Mouse (Mus musculus) small intestine, adult 2 months (tissue): ENCODE measurements around the gene Drosha. TPM values are rescaled to one million over a fixed set of nuclear protein-coding genes. Genes with fewer than 3 reads are reported as not detected.
"Not testable (repeated sequence)": the region's sequence is repeated elsewhere in the genome, so short reads cannot be mapped to it uniquely, and the experiment has no call there.

Experiments used
- H3K27ac ChIP-seq: fragments of 200-500 bp; 2 replicates; pipeline ENCODE4 v1.5.1; 2012; ENCODE audit warnings: low read depth, low read length, control low read depth, inconsistent platforms; ENCODE audit not compliant: insufficient read depth
- H3K27me3 ChIP-seq: fragments of 200-500 bp; 2 replicates; pipeline ENCODE4 v1.6.1; 2012; ENCODE audit warnings: mild to moderate bottlenecking, moderate library complexity, low read length, inconsistent platforms; ENCODE audit not compliant: control insufficient read depth, insufficient read depth
- H3K36me3 ChIP-seq: fragments of 200-500 bp; 2 replicates; pipeline ENCODE4 v1.6.1; 2012; ENCODE audit warnings: mild to moderate bottlenecking, low read length, control low read depth, inconsistent platforms; ENCODE audit not compliant: control insufficient read depth, insufficient read depth
- H3K4me1 ChIP-seq: fragments of 200-500 bp; 2 replicates; pipeline ENCODE4 v1.6.1; 2012; ENCODE audit warnings: low read length, inconsistent platforms, mixed read lengths; ENCODE audit not compliant: control insufficient read depth, insufficient read depth, insufficient read length
- H3K4me3 ChIP-seq: fragments of 200-500 bp; 2 replicates; pipeline ENCODE4 v1.5.1; 2012; ENCODE audit warnings: low read depth, mild to moderate bottlenecking, control low read depth, inconsistent platforms, low read length, moderate library complexity
- CTCF ChIP-seq: fragments of 200-500 bp; IDR thresholded peaks from 2 replicates; pipeline ENCODE4 v1.5.1; 2012; ENCODE audit warnings: low read depth, mild to moderate bottlenecking, control low read depth, inconsistent platforms, low read length, moderate library complexity, mixed read lengths; ENCODE audit not compliant: insufficient replicate concordance, insufficient read length; ENCODE audit errors: extremely low read depth
- POLR2A ChIP-seq: fragments of 200-500 bp; IDR thresholded peaks from 2 replicates; pipeline ENCODE4 v1.6.1; 2012; ENCODE audit warnings: low read depth, mild to moderate bottlenecking, control low read depth, inconsistent platforms, low read length, moderate library complexity
- WGBS: fragments of 180-500 bp; shearing (Covaris S2); methylation state at CpG from one replicate; pipeline ENCODE4 v1.1.7; 2018; 5-methylcytosine and 5-hydroxymethylcytosine counted together
- polyA plus RNA-seq: library from polyadenylated mRNA; depleted of rRNA; stranded (reverse); fragments of >200 nt; gene quantifications from 2 replicates; pipeline ENCODE4 v1.2.3, GENCODE M21; 2012

Gene Drosha
- polyA plus RNA-seq, 1 experiment, result 9.9 TPM

DNA sequence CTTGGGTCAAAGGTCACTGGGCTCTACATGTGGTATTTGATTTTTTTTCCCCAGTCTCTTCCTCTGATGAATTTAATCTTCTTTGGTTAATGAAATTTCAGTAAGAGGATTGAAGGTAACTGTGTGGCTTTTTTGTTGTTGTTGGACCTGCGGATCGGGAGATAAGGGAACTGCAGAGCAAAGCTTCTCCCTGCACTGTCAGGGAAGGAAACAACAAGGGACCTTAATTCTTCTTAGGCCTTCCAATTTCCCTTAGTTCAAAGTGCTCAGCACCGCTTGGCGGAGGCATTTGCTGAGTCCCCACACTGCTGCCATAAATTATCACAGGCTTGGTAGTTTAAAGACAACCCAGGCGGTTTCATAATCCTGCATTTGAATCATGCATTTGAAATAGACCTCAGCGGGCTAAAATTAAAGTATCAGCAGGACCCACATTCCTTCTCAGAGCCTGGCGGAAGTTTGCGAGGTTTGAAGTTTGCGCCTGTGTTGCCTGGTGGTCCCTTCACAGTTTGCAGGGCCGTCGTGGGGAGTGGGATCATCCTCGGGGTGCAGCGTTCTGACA is 28.6 kb upstream of the Drosha start:
- 55% methylated on average over 13 of the region's 13 CpGs for WGBS
- no peaks in the 10 kb centered on the region for H3K36me3 ChIP-seq
- H3K4me3 ChIP-seq, result no peak overlapping the region
- no peak for TF ChIP-seq CTCF
- no peak for TF ChIP-seq POLR2A
- no peak overlapping the region for H3K27ac ChIP-seq
- no peaks in the 10 kb centered on the region for H3K4me1 ChIP-seq
- H3K27me3 ChIP-seq, result no peaks in the 10 kb centered on the region

DNA sequence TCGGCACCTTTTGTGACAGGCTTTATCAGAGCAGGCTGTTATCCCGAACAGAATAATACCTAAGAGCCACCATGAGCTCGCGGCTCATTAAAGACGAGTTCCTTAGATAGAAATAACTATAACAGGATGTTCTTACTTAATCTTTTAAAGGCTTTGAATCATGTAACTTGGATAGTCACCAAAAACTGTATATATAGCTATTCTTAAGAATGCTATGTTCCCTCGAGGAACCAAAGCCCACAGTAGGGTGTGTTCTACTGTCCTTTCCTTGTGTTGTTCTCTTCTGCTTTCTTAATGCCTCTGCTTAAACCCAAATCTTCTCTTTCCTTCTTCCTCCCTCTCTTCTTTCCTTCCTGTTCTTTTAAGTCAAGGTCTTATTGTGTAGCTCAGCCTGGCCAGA is 26.6 kb upstream of the Drosha start:
- 76% methylated on average over 6 of the region's 6 CpGs for WGBS
- Histone ChIP-seq H3K4me1 (no peaks in the 10 kb centered on the region), H3K27ac (no peak overlapping the region), H3K4me3 (no peak overlapping the region), H3K27me3 (no peaks in the 10 kb centered on the region), H3K36me3 (no peaks in the 10 kb centered on the region)
- TF ChIP-seq CTCF (no peak), POLR2A (no peak)

DNA sequence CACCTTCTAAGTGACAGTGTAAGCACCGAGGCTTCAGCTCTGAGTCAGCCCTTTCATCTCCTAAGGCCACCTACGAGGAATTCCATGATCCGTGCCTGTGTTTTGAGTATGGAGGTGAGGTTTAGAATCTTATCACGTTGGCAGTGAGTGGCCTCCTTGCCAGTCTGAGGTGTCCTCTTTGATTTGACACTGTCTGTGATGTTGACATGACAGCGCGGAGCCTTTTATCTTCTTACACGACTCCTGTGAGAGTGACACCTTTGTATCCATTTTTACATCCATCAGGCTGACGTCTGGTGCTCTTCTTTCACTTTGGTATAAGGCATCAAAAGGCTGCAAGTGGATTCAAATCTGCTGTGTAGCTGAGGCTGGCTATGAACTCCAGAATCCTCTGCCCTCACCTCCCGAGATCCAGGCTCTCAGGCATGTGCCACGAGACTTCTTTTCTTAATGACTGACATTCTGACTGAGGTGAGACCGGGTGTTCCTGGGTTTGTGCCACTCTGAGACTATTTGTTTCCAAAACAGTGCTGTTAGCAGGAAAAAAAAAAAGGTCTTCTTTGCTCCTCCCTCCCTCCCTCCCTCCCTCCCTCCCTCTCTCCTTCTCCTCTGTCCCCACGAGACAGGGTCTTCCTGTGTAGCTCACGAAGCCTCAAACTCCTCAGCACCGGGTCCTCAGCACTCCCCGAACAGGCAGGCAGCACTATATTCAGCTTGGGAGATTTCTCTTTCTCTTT is 24.0 kb upstream of the Drosha start:
- WGBS, result 50% methylated on average over 15 of the region's 15 CpGs

DNA sequence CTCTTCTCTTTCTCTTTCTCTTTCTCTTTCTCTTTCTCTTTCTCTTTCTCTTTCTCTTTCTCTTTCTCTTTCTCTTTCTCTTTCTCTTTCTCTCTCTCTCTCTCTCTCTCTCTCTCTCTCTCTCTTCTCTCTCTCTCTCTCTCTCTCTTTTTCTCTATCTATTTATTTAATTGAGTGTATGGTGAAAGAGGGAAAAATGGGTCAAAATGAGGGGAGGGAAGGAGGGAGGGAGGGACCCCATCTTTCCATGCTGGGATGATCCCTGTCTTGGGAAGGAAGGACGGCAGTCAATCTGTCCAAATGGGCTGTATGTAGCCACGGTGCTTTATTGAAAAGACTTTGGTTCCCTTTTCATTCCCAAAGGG is 23.5 kb upstream of the Drosha start:
- WGBS, result 83% methylated on average over 2 of the region's 2 CpGs
- H3K4me3 ChIP-seq, result peak overlapping the region; percentile 36; the same call in 1 of the 2 replicates
- H3K27ac ChIP-seq, H3K4me1 ChIP-seq, H3K36me3 ChIP-seq, H3K27me3 ChIP-seq: not testable (repeated sequence)

More for the DNA sequence above, 24.0 kb upstream of the Drosha start:
- no peak for TF ChIP-seq POLR2A
- TF ChIP-seq CTCF, result no peak
- no peaks in the 10 kb centered on the region; the same call in 1 of the 2 replicates for H3K4me1 ChIP-seq
- H3K27me3 ChIP-seq, result no peaks in the 10 kb centered on the region
- peak overlapping the region; percentile 36; the same call in 1 of the 2 replicates for H3K4me3 ChIP-seq
- no peaks in the 10 kb centered on the region for H3K36me3 ChIP-seq
- H3K27ac ChIP-seq, result no peak overlapping the region

DNA sequence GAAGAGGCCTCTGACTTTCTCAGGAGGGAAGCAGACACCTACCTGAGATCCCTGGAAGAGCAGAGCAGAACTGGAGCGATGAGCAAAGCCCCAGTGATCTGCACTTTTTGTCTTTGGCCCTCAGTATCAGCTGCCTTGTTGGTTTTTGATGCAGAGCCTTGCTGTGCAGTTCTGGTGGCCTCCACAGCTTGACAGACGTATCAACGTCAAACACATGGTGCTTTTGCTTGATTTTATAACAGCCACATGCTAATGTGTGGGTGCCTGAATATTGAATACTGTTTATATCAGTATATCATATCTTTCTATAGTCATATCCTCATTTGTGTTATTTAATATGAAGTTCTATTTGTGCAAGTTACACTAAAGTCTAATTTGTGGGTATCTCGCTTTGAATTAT is 19.5 kb upstream of the Drosha start:
- Histone ChIP-seq H3K27ac (no peak overlapping the region), H3K27me3 (no peaks in the 10 kb centered on the region), H3K4me1 (no peaks in the 10 kb centered on the region; the same call in 1 of the 2 replicates), H3K36me3 (peaks cover 11% of the 10 kb centered on the region), H3K4me3 (no peak overlapping the region)
- 78% methylated on average over 4 of the region's 4 CpGs for WGBS
- TF ChIP-seq POLR2A (no peak), CTCF (no peak)

DNA sequence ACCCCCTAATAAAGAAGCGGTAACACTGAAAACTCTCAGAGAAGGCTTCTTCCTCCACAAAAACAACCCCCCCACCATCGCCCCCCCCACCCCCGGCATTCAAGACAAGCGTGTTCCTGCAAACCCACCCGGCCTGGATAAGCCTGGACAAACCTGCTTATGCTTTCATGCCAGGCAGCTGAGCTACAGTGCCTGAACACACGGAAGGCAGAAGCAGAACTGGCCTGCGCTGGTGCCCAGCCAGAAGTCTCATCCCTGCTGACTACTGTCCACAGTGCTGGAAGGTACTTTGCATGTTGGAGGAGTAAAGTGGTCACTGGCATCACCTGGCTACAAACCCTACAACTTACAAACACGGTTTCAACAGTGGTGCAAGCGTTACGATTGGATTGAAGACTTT is 17.5 kb upstream of the Drosha start:
- TF ChIP-seq POLR2A (no peak), CTCF (no peak)
- Histone ChIP-seq H3K4me3 (no peak overlapping the region), H3K36me3 (peaks cover 22% of the 10 kb centered on the region), H3K27me3 (no peaks in the 10 kb centered on the region), H3K27ac (no peak overlapping the region), H3K4me1 (no peaks in the 10 kb centered on the region; the same call in 1 of the 2 replicates)
- 89% methylated on average over 10 of the region's 10 CpGs for WGBS

DNA sequence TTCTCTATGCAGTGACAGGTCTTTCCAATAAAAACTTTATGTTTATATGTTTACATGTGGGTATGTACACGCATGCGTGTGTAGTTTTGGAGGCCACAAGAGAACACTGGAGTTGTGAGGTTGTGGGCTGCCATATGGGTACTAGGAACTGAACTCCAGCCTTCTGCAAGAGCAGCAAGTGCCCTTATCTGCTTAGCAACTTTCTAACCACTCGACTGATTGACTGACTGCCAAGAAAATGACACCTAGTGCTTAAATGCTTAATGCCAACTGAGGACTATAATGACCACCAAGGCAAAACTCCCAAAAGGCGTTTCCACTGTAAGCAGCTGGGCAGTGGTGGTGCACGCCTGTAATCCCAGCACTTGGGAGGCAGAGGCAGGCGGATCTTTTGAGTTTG is 15.3 kb upstream of the Drosha start:
- peaks cover 35% of the 10 kb centered on the region for H3K36me3 ChIP-seq
- 78% methylated on average over 6 of the region's 6 CpGs for WGBS
- TF ChIP-seq POLR2A (no peak), CTCF (no peak)
- no peaks in the 10 kb centered on the region for H3K27me3 ChIP-seq
- no peaks in the 10 kb centered on the region; the same call in 1 of the 2 replicates for H3K4me1 ChIP-seq
- H3K27ac ChIP-seq, result no peak overlapping the region
- H3K4me3 ChIP-seq, result no peak overlapping the region

DNA sequence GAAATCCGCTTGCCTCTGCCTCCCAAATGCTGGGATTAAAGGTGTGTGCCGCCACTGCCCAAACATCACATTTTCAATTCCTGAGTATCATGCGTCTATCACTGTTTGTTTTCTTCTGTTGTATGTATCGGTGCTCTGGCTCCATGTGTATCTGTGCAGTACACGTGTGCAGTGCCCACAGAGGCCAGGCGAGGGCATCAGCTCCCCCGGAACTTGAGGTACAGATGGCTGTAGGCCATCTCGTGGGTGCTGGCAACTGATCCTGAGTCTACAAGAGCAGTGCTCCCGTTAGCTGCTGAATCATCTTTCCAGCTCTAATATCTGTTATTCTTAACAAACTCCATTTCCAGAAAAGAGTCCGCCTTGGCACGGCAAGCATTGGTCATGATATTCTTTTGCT is 12.0 kb upstream of the Drosha start:
- Histone ChIP-seq H3K4me3 (no peak overlapping the region), H3K27ac (no peak overlapping the region), H3K4me1 (no peaks in the 10 kb centered on the region), H3K36me3 (peaks cover 62% of the 10 kb centered on the region), H3K27me3 (no peaks in the 10 kb centered on the region)
- 94% methylated on average over 11 of the region's 11 CpGs for WGBS
- TF ChIP-seq POLR2A (no peak), CTCF (no peak)
